Mouse (Mus musculus) liver, embryonic 15.5 days (tissue): ENCODE measurements around the gene Dlgap1. TPM values are rescaled to one million over a fixed set of nuclear protein-coding genes. Genes with fewer than 3 reads are reported as not detected.
A peak's percentile ranks its signal among the peaks of the same experiment; 100 is the strongest.

Experiments used
- ATAC-seq: fragments of 200-750 bp; cut with Nextera tagmentation; 2 replicates; pipeline ENCODE4 v1.8.0; 2017; ENCODE audit warnings: moderate number of reproducible peaks, mild to moderate bottlenecking, moderate library complexity; ENCODE audit not compliant: insufficient read depth
- H3K27ac ChIP-seq: fragments of 300-500 bp; sonication (generic); replicated peaks from 2 replicates; pipeline ENCODE4 v1.5.1; 2015; ENCODE audit warnings: mild to moderate bottlenecking, inconsistent platforms
- H3K27me3 ChIP-seq: fragments of 300-500 bp; sonication (generic); 2 replicates; pipeline ENCODE4 v1.6.1; 2015; ENCODE audit warnings: mild to moderate bottlenecking, inconsistent platforms
- H3K36me3 ChIP-seq: fragments of 300-500 bp; sonication (generic); replicated peaks from 2 replicates; pipeline ENCODE4 v1.6.1; 2015; ENCODE audit warnings: moderate library complexity, mild to moderate bottlenecking, inconsistent platforms
- H3K4me1 ChIP-seq: fragments of 300-500 bp; sonication (generic); replicated peaks from 2 replicates; pipeline ENCODE4 v1.6.1; 2015; ENCODE audit warnings: inconsistent platforms
- H3K4me2 ChIP-seq: fragments of 300-500 bp; sonication (generic); 2 replicates; pipeline ENCODE4 v1.6.1; 2015; ENCODE audit warnings: moderate library complexity, mild to moderate bottlenecking, inconsistent platforms
- H3K4me3 ChIP-seq: fragments of 300-500 bp; sonication (generic); replicated peaks from 2 replicates; pipeline ENCODE4 v1.5.1; 2015; ENCODE audit warnings: mild to moderate bottlenecking, inconsistent platforms
- H3K9ac ChIP-seq: fragments of 300-500 bp; sonication (generic); 2 replicates; pipeline ENCODE4 v1.6.1; 2015; ENCODE audit warnings: moderate library complexity, mild to moderate bottlenecking, inconsistent platforms
- H3K9me3 ChIP-seq: fragments of 300-500 bp; sonication (generic); replicated peaks from 2 replicates; pipeline ENCODE4 v1.6.1; 2016; ENCODE audit warnings: inconsistent platforms
- WGBS: fragments of 180-500 bp; shearing (Covaris S2); methylation state at CpG from one replicate; pipeline ENCODE4 v1.1.7; 2015; ENCODE audit warnings: mixed read lengths; ENCODE audit not compliant: insufficient replicate concordance; 5-methylcytosine and 5-hydroxymethylcytosine counted together
- polyA plus RNA-seq: library from polyadenylated mRNA; unstranded; fragments of >200 nt; fragmentation: Nextera tagmentation; extraction: Ambion mirVana; gene quantifications from 2 replicates; pipeline ENCODE4 v1.2.1, GENCODE M21; 2015

Dlgap1 gene
- polyA plus RNA-seq = 0.02 and 0.07 TPM in 2 replicates

GRCm38 (mm10) chr17:69969021-69969815, at the start of gene Dlgap1:
Gene Dlgap1 (plus strand): TSS chr17:69969073.
- Histone ChIP-seq H3K9me3 (no peaks in the 10 kb centered on the region), H3K27me3 (peaks cover 35% of the 10 kb centered on the region), H3K9ac (no peak within 1 kb of the TSS), H3K4me2 (peak within 1 kb of the TSS; percentile 62), H3K36me3 (no peaks in the 10 kb centered on the region), H3K4me3 (peak within 1 kb of the TSS; percentile 39), H3K27ac (no peak within 1 kb of the TSS), H3K4me1 (no peaks in the 10 kb centered on the region)
- under 1% methylated on average over 105 of the region's 105 CpGs for WGBS
- ATAC-seq = peak; percentile 49; the same call in 1 of the 2 replicates

- Histone ChIP-seq H3K27ac (no peak overlapping the region), H3K36me3 (no peaks in the 10 kb centered on the region), H3K9me3 (no peaks in the 10 kb centered on the region), H3K4me3 (no peak overlapping the region), H3K4me1 (no peaks in the 10 kb centered on the region), H3K9ac (no peak overlapping the region), H3K27me3 (no peaks in the 10 kb centered on the region), H3K4me2 (no peak overlapping the region)
- WGBS = 22% methylated on average over 1 of the region's 1 CpGs
- no peak for ATAC-seq
Measured at GRCm38 (mm10) chr17:69954936-69955335, 13.9 kb upstream of the Dlgap1 start.

- H3K36me3 ChIP-seq = no peaks in the 10 kb centered on the region
- no peaks in the 10 kb centered on the region for H3K9me3 ChIP-seq
- no peak for ATAC-seq
- no peak overlapping the region for H3K9ac ChIP-seq
- H3K4me1 ChIP-seq = no peaks in the 10 kb centered on the region
- peak overlapping the region; percentile 62 for H3K4me2 ChIP-seq
- peak overlapping the region; percentile 39 for H3K4me3 ChIP-seq
- peaks cover 35% of the 10 kb centered on the region for H3K27me3 ChIP-seq
- 3% methylated on average over 43 of the region's 43 CpGs for WGBS
- no peak overlapping the region for H3K27ac ChIP-seq
Measured at GRCm38 (mm10) chr17:69969816-69970750, 1.2 kb downstream of the Dlgap1 start.

GRCm38 (mm10) chr17:69973081-69973480, 4.2 kb downstream of the Dlgap1 start:
- H3K4me2 ChIP-seq = no peak overlapping the region
- H3K9me3 ChIP-seq = no peaks in the 10 kb centered on the region
- no peaks in the 10 kb centered on the region for H3K4me1 ChIP-seq
- H3K9ac ChIP-seq = no peak overlapping the region
- no peaks in the 10 kb centered on the region for H3K36me3 ChIP-seq
- H3K27me3 ChIP-seq = peaks cover 35% of the 10 kb centered on the region
- H3K4me3 ChIP-seq = no peak overlapping the region
- 49% methylated on average over 3 of the region's 3 CpGs for WGBS
- H3K27ac ChIP-seq = no peak overlapping the region
- ATAC-seq = no peak

- H3K4me1 ChIP-seq = no peaks in the 10 kb centered on the region
- no peak for ATAC-seq
- WGBS = 40% methylated on average over 6 of the region's 6 CpGs
- H3K9me3 ChIP-seq = no peaks in the 10 kb centered on the region
- no peak overlapping the region for H3K27ac ChIP-seq
- H3K36me3 ChIP-seq = no peaks in the 10 kb centered on the region
- no peak overlapping the region for H3K9ac ChIP-seq
- H3K4me2 ChIP-seq = no peak overlapping the region
- peaks cover 29% of the 10 kb centered on the region for H3K27me3 ChIP-seq
- H3K4me3 ChIP-seq = no peak overlapping the region
Measured at GRCm38 (mm10) chr17:69973991-69974390, 5.1 kb downstream of the Dlgap1 start.

- Histone ChIP-seq H3K9ac (no peak overlapping the region), H3K4me1 (no peaks in the 10 kb centered on the region), H3K9me3 (no peaks in the 10 kb centered on the region), H3K27me3 (no peaks in the 10 kb centered on the region), H3K36me3 (no peaks in the 10 kb centered on the region), H3K4me3 (no peak overlapping the region), H3K4me2 (no peak overlapping the region), H3K27ac (no peak overlapping the region)
- 59% methylated on average over 6 of the region's 6 CpGs for WGBS
- no peak for ATAC-seq
Measured at GRCm38 (mm10) chr17:69982236-69982923, 13.5 kb downstream of the Dlgap1 start.

- H3K9me3 ChIP-seq = no peaks in the 10 kb centered on the region
- no peaks in the 10 kb centered on the region for H3K4me1 ChIP-seq
- H3K9ac ChIP-seq = no peak overlapping the region
- no peaks in the 10 kb centered on the region for H3K36me3 ChIP-seq
- no peak overlapping the region for H3K4me3 ChIP-seq
- no peak for ATAC-seq
- no peaks in the 10 kb centered on the region for H3K27me3 ChIP-seq
- WGBS = 38% methylated on average over 2 of the region's 2 CpGs
- H3K27ac ChIP-seq = no peak overlapping the region
- no peak overlapping the region for H3K4me2 ChIP-seq
Measured at GRCm38 (mm10) chr17:69996406-69996805, 27.5 kb downstream of the Dlgap1 start.

- WGBS = 54% methylated on average over 3 of the region's 3 CpGs
- H3K27ac ChIP-seq = no peak overlapping the region
- H3K4me2 ChIP-seq = no peak overlapping the region
- H3K9ac ChIP-seq = no peak overlapping the region
- H3K4me1 ChIP-seq = no peaks in the 10 kb centered on the region
- no peak for ATAC-seq
- H3K27me3 ChIP-seq = no peaks in the 10 kb centered on the region
- no peak overlapping the region for H3K4me3 ChIP-seq
- no peaks in the 10 kb centered on the region for H3K9me3 ChIP-seq
- no peaks in the 10 kb centered on the region for H3K36me3 ChIP-seq
Measured at GRCm38 (mm10) chr17:70002026-70002425, 33.2 kb downstream of the Dlgap1 start.

- ATAC-seq = no peak
- no peaks in the 10 kb centered on the region for H3K9me3 ChIP-seq
- H3K27me3 ChIP-seq = no peaks in the 10 kb centered on the region
- H3K27ac ChIP-seq = no peak overlapping the region
- H3K4me1 ChIP-seq = no peaks in the 10 kb centered on the region
- H3K36me3 ChIP-seq = no peaks in the 10 kb centered on the region
- H3K9ac ChIP-seq = no peak overlapping the region
- WGBS = 64% methylated on average over 6 of the region's 6 CpGs
- no peak overlapping the region for H3K4me3 ChIP-seq
- no peak overlapping the region for H3K4me2 ChIP-seq
Measured at GRCm38 (mm10) chr17:70004628-70005027, 35.8 kb downstream of the Dlgap1 start.

GRCm38 (mm10) chr17:70007607-70008006, 38.7 kb downstream of the Dlgap1 start:
- H3K4me3 ChIP-seq = no peak overlapping the region
- H3K9me3 ChIP-seq = no peaks in the 10 kb centered on the region
- H3K27me3 ChIP-seq = no peaks in the 10 kb centered on the region
- H3K36me3 ChIP-seq = no peaks in the 10 kb centered on the region
- H3K9ac ChIP-seq = no peak overlapping the region
- no peak overlapping the region for H3K27ac ChIP-seq
- 62% methylated on average over 5 of the region's 5 CpGs for WGBS
- ATAC-seq = no peak
- H3K4me2 ChIP-seq = no peak overlapping the region
- H3K4me1 ChIP-seq = no peaks in the 10 kb centered on the region

GRCm38 (mm10) chr17:70016511-70016910, 47.6 kb downstream of the Dlgap1 start:
- Histone ChIP-seq H3K4me2 (no peak overlapping the region), H3K27ac (no peak overlapping the region), H3K9ac (no peak overlapping the region), H3K4me3 (no peak overlapping the region), H3K9me3 (no peaks in the 10 kb centered on the region), H3K27me3 (no peaks in the 10 kb centered on the region), H3K36me3 (no peaks in the 10 kb centered on the region), H3K4me1 (no peaks in the 10 kb centered on the region)
- WGBS = 47% methylated on average over 7 of the region's 7 CpGs
- ATAC-seq = no peak
